Mouse (Mus musculus) adrenal gland, postnatal 25 days (tissue): Measurements from ENCODE around the gene Rbbp4. TPM values are rescaled to one million over a fixed set of nuclear protein-coding genes. Genes with fewer than 3 reads are reported as not detected.
"Not testable (repeated sequence)": the region's sequence is repeated elsewhere in the genome, so short reads cannot be mapped to it uniquely, and the experiment has no call there.

ENCODE experiments used
- DNase-seq: peaks from one replicate; pipeline ENCODE4 v3.0.0; 2021; ENCODE audit warnings: mixed read lengths
- long read RNA-seq: library from polyadenylated mRNA; stranded (forward); transcript quantifications from one replicate; pipeline ENCODE4 v2.0.0, GENCODE M21; 2021
- total RNA-seq: library from RNA; stranded (reverse); gene quantifications from 2 replicates; pipeline ENCODE4 v1.2.3, GENCODE M21; 2021

Rbbp4 gene
- total RNA-seq = 76.8 and 152 TPM in 2 replicates
- long read RNA-seq, full-length matches to known transcripts = 29 of 52 reads
- long read RNA-seq, partial matches to known transcripts = 3 of 52 reads
- long read RNA-seq, other reads (novel, unspliced or antisense) = 20 of 52 reads

- peak; percentile 97 for DNase-seq
Observed at GRCm38 (mm10) chr4:129335216-129336074, at the start of gene Rbbp4, which contains the start of gene Zbtb8os. TSS of gene Rbbp4 (minus strand) at chr4:129335370. TSS of gene Zbtb8os (plus strand) at chr4:129335695.

DNA sequence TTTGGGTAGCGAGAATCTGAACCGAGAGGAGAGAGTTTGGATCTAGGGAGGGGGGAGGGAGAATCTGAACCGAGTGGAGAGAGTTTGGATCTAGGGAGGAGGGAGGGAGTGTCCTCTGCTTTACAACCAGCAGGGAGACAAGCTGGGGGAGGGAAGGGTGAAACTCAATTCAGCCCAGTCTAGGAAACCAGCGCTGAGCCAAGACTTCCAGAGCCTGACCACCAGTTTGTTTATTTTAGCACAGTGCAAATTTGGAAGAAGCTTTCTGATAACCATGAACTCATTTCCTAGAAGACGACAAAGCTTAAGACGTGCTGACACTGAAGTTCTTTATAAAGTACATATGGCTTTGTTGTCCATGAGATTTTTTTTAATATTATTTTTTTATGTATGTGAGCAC, 49.3 kb upstream of the Rbbp4 start:
- DNase-seq = no peak

GRCm38 (mm10) chr4:129383586-129383985, 48.4 kb upstream of the Rbbp4 start:
- no peak for DNase-seq

DNA sequence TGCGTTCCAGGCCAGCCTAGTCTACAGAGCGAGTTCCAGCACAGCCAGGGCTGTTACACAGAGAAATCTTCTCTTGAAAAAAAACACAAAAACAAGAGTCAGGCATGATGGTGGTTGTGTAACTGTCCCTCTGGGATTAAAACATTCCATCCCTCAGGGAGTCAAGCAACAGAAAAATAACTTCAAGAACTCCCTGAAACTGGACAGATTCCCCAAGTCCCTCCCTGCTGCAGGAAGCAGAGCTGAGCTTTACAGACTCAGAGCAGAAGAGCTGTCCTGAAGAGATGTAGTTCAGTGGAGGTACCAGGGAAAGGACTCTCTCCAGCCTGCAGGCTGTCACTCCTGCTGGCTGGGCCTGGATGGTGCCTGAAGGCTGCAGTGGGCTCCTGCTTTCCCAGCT, 47.3 kb upstream of the Rbbp4 start:
- no peak for DNase-seq

DNA sequence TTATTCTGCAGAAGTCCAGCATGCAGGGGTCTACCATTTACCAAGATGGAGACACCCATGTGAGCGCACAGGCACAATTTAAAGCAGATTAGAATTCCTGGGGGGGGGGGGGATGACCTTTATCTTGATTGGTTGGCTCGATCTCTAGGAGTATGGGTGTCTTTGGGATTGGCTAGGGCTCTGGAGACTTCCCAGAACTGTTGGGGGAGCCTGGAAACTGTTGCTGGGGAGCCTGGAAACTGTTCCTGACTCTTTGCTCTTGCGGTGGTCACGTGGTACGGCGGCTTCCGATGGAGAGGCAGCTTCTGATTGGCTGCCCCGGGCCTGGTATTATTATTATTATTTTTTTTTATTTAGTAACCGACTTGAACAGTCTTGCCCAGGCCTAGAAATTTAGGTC, 46.9 kb upstream of the Rbbp4 start:
- no peak for DNase-seq

DNA sequence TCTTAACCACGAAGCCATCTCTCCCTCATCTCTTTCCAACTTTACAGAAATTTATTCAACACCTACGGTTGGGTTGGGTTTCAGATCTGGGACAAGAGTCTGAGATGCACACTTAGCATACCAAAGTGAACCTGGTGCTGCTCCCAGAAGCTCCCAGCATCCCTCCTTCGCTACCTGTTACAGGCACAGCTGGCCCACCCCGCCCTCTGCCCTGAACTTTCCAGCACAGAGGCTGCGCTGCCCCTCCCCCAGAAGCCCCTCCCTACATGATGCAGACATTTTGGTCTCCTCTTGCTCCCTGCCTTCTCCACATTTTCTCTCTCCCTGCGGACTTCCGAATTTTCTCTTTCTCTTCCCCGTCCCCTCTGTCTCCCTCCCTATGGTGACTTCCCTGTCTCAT, 46.0 kb upstream of the Rbbp4 start:
- no peak for DNase-seq

DNA sequence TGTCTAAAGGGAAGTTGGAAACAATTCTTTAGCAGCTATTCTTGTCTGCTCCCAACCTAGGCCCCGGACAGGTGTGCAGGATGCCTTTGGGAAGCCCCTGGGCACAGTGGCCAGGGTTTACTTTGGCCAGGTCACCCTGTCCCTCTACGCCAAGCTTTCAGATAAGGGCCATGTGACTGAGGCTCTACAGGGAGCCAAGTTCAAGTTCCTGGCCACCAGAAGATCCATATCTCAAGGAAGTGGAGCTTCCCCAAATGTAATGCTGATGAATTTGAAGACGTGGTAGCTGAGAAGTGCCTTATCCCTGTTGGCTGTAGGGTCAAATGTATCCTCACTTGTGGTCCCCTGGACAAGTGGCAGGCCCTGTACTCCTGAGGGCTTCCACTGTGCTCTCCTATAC, 44.6 kb upstream of the Rbbp4 start:
- DNase-seq = no peak

DNA sequence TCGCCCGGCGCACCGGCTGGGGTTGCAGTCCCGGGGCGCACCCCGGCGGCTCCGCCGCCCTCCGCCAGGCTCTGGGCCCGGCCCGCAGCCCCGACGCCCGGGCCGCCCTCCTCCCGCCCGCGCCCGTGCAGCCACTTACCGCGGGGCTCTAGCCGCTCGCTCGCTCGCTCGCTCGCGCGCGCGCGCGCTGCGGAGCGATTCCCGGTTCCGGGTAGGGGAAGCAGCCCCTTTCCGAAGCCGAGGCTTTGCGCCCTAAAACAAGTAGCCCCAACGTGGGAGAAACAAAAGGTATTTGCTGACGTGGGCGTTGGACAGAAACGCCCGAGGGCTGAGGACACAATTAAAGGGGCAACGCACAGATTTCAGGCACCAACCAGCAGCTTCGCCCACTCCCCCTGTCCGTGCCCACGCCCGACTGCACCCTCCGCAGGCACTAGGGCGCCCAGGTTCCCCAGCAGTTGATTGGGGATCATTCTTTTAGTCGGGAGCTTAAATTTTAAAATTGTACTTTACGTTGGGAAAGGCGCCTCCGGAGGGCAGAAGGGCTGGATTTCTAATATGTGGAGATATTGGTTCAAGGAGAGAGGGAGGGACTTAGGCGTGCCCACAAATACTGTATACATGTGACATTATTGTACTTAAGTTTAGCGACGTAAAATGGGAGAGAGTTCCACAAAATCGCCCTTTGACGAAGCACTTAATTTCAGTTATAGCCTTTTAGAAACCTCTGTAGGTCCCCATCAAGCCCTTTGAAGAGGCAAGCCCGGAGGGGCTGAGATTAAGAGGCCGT, 42.6 kb upstream of the Rbbp4 start, which contains the start of gene Zbtb8a:
Gene Zbtb8a, minus strand, starts transcription at position 516 of the 790 bp plus-strand sequence.
- DNase-seq = peak; percentile 59

DNA sequence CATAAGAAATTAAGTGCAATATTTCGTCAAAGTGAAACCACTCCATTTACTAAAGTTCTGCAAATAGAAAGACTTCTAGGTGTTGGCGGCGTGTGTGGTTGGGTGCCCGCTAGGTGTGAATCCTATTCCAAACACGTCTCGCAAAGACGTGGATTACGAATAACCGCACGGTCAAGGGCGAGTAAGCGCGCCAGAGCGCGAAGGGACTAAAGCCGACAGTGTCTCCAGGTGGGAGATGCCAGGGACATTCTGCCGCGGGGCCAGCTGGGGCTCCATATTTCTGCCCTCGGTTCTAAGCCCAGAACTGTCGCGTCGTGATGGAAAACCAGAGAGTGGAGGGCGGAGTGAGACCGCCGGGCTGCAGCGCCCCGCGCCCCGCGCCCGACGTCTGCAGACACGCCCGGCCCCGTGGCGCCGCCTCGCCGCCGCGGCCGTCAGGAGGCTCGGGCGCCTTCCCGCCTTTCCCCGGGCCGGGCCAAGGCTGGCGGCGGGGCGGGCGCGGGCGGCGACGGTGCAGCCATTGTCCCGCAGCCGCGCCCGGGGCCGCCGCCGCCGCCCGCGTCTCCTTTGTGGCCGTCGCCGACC, 41.9 kb upstream of the Rbbp4 start:
- DNase-seq = peak; percentile 66

DNA sequence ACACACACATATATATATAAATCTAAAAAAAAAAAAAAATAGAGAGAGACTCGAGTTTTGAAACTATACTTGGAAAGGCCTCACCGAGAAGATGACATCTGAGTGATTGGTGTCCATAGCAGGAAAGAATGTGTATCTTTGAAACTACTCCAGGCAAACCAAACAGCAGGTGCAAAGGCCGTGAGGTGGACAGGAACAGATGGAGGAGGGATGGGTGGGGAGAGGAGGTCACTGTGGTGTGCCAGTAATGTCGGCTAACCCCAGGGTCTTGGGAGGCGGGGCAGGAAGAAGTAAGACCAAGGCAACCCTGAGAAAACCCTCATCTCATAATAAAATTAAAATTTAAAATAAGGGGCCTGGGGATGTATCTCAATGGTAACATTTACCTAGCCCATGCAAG, 40.7 kb upstream of the Rbbp4 start:
- no peak for DNase-seq

GRCm38 (mm10) chr4:129375000-129375399, 39.8 kb upstream of the Rbbp4 start:
- DNase-seq = no peak

DNA sequence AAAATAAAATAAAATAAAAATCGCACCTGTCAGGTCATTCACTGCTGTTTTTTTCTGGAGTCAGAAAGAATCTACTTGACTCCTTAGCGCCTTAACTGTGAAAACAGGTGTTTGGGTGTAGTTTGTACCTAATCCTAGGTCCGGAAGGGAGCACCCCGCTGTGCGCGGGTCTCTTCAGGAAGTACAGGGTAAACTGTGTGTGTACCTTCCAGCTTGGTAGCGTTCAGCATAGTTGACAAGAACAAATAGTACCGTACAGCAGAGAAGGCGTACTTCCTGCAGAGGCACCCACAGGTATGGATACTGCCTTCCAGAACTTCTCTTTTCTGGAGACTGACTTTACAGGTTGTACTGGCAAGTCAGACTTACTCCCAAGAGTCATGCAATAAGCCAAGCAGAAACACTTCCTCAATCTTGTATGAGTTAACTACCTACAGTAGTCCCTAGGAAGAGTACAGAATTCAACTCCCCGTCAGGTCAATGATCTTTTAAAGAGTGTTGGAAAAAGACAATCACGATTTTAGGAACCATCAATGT, 39.1 kb upstream of the Rbbp4 start:
- DNase-seq = no peak

DNA sequence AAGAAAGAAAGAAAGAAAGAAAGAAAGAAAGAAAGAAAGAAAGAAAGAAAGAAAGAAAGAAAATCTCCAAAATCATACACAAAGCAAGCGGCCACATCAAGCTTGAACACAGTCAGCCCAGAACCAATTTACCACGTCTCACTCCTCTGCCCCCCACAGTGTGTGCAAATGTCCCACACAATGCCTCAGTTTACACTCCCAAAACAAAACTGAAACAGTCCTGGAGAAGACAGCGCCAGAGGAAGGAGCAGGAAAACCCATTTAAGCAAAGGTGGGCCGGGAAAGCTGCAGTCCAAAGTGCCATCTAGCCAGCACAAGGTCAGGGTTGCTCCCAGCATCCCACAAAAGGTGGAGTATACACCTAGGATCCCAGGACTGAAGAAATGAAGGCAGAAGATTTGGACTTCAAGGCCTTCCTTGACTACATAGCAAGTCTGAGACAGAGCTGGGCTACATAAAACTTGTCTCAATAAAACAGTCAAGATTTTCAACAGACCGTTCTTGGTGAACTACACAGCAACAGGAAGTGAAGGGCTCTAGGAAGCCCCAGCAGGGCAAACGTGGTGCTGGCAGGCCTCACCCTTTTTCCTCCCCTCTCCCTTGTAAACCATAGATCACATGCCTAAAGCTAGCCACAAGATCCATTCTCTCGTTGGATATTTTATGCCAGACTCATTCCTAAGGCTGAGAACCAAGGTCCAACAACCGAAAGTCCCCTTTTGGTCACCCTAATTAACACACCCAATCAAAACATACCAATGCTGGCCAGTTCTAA, 38.2 kb upstream of the Rbbp4 start:
- DNase-seq = no peak

DNA sequence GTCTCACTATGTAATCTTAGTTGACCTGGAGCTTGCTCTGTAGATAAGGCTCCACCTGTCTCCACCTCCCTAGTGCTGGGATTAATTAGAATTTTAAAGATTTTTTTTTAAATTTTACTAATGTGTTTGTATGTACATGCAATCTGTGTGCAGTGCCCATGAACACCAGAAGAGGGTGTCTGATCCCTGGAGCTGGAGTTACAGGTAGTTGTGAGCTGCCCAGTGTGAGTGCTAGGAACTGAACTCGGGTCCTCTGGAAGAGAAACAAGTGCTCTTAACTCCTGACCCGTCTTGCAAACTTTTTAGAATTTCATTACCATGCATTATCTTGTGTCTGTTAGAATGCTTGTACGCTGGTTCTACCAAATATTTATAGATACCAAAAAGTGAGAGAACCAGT, 36.2 kb upstream of the Rbbp4 start:
- DNase-seq = no peak

DNA sequence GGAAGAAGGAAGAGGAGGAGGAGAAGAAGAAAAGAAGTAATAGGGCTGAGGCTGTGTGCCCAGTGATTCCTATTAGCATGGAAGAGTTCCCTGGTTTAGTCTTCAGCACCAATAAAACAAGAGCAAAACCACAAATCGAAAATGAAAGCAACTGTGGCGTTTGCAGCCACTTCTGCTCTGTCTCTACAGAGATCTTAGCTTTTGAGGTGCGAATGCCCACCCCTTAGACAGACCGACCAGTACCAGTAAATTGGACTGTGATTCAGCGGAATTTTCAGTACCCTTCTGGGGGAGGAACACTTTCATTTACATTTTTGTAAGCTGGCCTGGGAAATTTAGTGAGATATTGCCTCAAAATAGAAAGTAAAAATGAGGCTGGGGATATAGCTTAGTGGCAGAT, 30.1 kb upstream of the Rbbp4 start:
- no peak for DNase-seq

DNA sequence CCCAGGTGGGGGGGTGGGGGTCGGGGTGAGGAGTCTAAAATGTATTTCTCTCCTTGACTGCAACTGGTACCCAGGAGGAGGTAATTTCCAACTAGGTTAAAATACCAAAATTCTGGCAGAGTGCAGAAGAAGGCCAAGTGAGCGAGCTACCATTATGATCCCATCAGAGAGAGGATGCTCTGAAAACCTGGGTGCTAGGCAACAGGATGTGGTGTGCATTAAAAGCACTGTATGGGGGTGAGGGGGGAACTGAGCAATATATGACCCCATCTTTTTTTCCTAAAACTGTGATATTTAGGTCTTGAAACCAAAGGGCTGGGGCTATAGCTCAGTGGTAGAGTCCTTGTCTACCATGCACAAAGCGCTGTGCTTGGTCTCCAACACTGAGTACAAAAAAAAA, 29.2 kb upstream of the Rbbp4 start:
- no peak for DNase-seq

DNA sequence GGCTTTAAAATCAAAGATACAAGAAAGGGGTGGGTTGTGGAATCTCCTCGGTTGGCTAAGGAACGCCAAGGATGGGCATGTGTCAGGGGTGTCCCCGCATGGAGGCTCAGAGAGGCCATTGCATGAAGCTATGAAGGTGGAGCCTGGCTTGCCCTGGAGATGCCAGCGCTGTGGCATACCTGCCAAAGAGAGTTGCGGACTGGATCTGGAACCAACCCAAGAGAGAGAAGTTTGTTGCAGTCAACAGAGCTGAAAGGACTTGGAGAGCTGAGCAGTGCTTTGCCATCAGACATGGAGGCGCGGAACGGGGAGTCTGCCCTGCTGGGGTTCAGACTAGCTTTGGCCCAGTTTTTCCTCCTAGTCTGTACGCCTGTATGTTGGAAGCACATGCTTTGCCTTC, 28.3 kb upstream of the Rbbp4 start:
- DNase-seq = no peak

GRCm38 (mm10) chr4:129362771-129363170, 27.6 kb upstream of the Rbbp4 start:
- no peak for DNase-seq

GRCm38 (mm10) chr4:129362238-129362637, 27.1 kb upstream of the Rbbp4 start:
- DNase-seq = not testable (repeated sequence)

- no peak for DNase-seq
Observed at GRCm38 (mm10) chr4:129357613-129358163, 22.5 kb upstream of the Rbbp4 start.

GRCm38 (mm10) chr4:129354236-129354635, 19.1 kb upstream of the Rbbp4 start:
- DNase-seq = no peak
